Comparison of ENCODE assay signal across 8 mouse cellular contexts in the genomic region with DNA sequence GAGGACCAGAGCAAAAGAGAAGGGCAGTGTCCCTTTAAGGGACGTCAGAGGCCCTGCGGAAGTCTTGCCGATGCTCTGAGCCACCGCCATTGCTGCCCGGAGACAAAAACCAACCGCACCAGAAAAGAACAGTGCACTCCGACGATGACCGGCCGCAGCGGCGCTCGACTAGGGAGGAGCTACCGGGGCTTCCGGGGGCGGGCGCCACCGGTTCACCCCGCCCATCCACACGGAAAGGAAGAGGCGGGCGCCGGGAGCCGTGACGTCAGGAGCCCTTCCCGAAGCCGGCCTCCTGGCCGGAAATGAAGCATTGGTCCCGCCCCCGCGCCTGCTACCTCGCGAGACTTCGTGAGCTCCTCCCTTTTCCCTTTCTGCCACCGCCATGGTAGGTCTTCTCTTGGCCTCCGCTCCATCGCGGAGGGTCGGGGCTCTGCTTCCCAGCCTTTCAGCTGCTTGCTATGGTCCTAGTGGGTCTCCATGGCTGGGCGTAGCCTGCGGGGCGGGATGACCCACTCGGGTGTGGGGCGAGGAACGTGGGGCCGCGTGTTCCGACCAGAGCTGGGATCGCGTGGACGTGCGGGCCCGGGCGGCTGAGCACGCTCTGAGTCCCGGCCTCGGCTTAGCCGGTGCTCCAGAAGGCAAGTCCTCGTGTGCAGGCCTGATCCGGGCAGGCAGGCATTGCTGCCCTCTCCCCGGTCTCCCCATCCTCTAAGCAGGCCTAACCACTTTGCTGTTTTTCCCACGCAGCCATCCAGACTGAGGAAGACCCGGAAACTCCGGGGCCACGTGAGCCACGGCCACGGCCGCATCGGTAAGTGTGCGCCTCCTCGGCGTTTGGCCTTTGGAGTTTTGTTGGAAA. TPM values are rescaled to one million over a fixed set of nuclear protein-coding genes. Genes with fewer than 3 reads are reported as not detected.
DNase-seq lines count a peak whose midpoint lies in the region; ATAC-seq and TF ChIP-seq lines count a peak whose summit lies in the region.

A gene (plus strand): TSS at position 310 of the 859 bp plus-strand sequence.

- H3K4me1 ChIP-seq in forebrain, embryonic 10.5 days, result peaks cover 37% of the 10 kb centered on the region
- H3K4me1 ChIP-seq in heart, embryonic 15.5 days (replicated peaks), result peaks cover 23% of the 10 kb centered on the region
- peaks cover 17 to 19% of the 10 kb centered on the region in 2 experiments for H3K4me1 ChIP-seq in liver, embryonic 14.5 days (replicated peaks; ENCODE audit: control insufficient read depth in 2 of 2, insufficient read depth in 2 of 2, low read length in 1 of 2)
- peaks cover 6% of the 10 kb centered on the region; the same call in 1 of the 2 replicates for H3K4me1 ChIP-seq in neural tube, embryonic 11.5 days (ENCODE audit: control insufficient read depth, insufficient read depth, low read length)
- peaks cover 4% of the 10 kb centered on the region for H3K4me1 ChIP-seq in stomach, postnatal 0 days (replicated peaks; ENCODE audit: control insufficient read depth, insufficient read depth)

- ATAC-seq in heart, embryonic 15.5 days (replicated peaks; ENCODE audit: insufficient number of reproducible peaks, insufficient read depth, low FRiP score, low read depth), result peak; percentile 95
- peak; percentile 88 for ATAC-seq in liver, embryonic 14.5 days (ENCODE audit: insufficient read depth)
- ATAC-seq in neural tube, embryonic 11.5 days (ENCODE audit: insufficient read depth, low FRiP score, low TSS enrichment), result peak; percentile 94
- peak; percentile 96 for ATAC-seq in stomach, postnatal 0 days (ENCODE audit: low FRiP score, low TSS enrichment)

- peak within 1 kb of the TSS; percentile 99 for H3K9ac ChIP-seq in heart, embryonic 15.5 days
- peak within 1 kb of the TSS; percentile 99 for H3K9ac ChIP-seq in liver, embryonic 14.5 days (replicated peaks)
- peak within 1 kb of the TSS; percentile 99 for H3K9ac ChIP-seq in neural tube, embryonic 11.5 days (ENCODE audit: low read length)
- H3K9ac ChIP-seq in stomach, postnatal 0 days (ENCODE audit: low read length), result peak within 1 kb of the TSS; percentile 99

- DNase-seq in CD8-positive naive resting alpha-beta T cell, adult 2 months (ENCODE audit: low read depth in 2 of 2, low spot score in 2 of 2), result peak; percentile 97 to 99
- peak; percentile 94 for DNase-seq in c-Kit-positive CD71-negative TER-119-negative erythroid progenitor cells, embryonic 14.5 days (ENCODE audit: low read depth)
- peak; percentile 98 for DNase-seq in forebrain, embryonic 10.5 days (ENCODE audit: extremely low spot score, low spot score)
- DNase-seq in kidney, postnatal 25 days, result peak; percentile 98 to 99
- DNase-seq in liver, embryonic 14.5 days (ENCODE audit: low read depth in 3 of 3, low spot score in 3 of 3), result peak; percentile 95 to 96 (median 96)
- DNase-seq in neural tube, embryonic 11.5 days (ENCODE audit: low spot score), result peak; percentile 99
- peak; percentile 99 for DNase-seq in stomach, postnatal 0 days (ENCODE audit: low spot score)

- H3K27me3 ChIP-seq in forebrain, embryonic 10.5 days (ENCODE audit: poor library complexity, severe bottlenecking), result no peaks in the 10 kb centered on the region
- no peaks in the 10 kb centered on the region for H3K27me3 ChIP-seq in heart, embryonic 15.5 days
- no peaks in the 10 kb centered on the region for H3K27me3 ChIP-seq in liver, embryonic 14.5 days (ENCODE audit: control insufficient read depth, insufficient read depth, low read length)
- H3K27me3 ChIP-seq in neural tube, embryonic 11.5 days (ENCODE audit: control insufficient read depth, insufficient read depth, low read length), result no peaks in the 10 kb centered on the region
- H3K27me3 ChIP-seq in stomach, postnatal 0 days (ENCODE audit: control insufficient read depth, insufficient read depth, low read length), result no peaks in the 10 kb centered on the region

- peak within 1 kb of the TSS; percentile 98 for H3K27ac ChIP-seq in forebrain, embryonic 10.5 days
- H3K27ac ChIP-seq in heart, embryonic 15.5 days, result peak within 1 kb of the TSS; percentile 98
- H3K27ac ChIP-seq in liver, embryonic 14.5 days, result peak within 1 kb of the TSS; percentile 99
- peak within 1 kb of the TSS; percentile 90 for H3K27ac ChIP-seq in neural tube, embryonic 11.5 days (ENCODE audit: low read depth, low read length)
- peak within 1 kb of the TSS; percentile 96 for H3K27ac ChIP-seq in stomach, postnatal 0 days (replicated peaks)

- TF ChIP-seq CTCF in liver, embryonic 14.5 days (IDR thresholded peaks at IDR 0.05; ENCODE audit: low read depth), result peak; percentile 12; the same call in 1 of the 2 replicates
- peak; percentile 31 for TF ChIP-seq CTCF in stomach, postnatal 0 days (IDR thresholded peaks at IDR 0.05; ENCODE audit: low read depth)

- WGBS in forebrain, embryonic 10.5 days, result under 1% methylated on average over 72 of the region's 72 CpGs
- under 1% methylated on average over 69 of the region's 72 CpGs for WGBS in heart, embryonic 15.5 days
- WGBS in liver, embryonic 14.5 days (ENCODE audit: insufficient replicate concordance), result under 1% methylated on average over 71 of the region's 72 CpGs
- under 1% methylated on average over 70 of the region's 72 CpGs for WGBS in neural tube, embryonic 11.5 days
- WGBS in stomach, postnatal 0 days, result under 1% methylated on average over 58 of the region's 72 CpGs

- H3K4me2 ChIP-seq in heart, embryonic 15.5 days, result peak within 1 kb of the TSS; percentile 88
- H3K4me2 ChIP-seq in liver, embryonic 14.5 days (ENCODE audit: low read depth), result peak within 1 kb of the TSS; percentile 96
- H3K4me2 ChIP-seq in neural tube, embryonic 11.5 days (ENCODE audit: low read depth), result peak within 1 kb of the TSS; percentile 78
- peak within 1 kb of the TSS; percentile 79 for H3K4me2 ChIP-seq in stomach, postnatal 0 days (replicated peaks; ENCODE audit: low read depth)

- H3K36me3 ChIP-seq in forebrain, embryonic 10.5 days (replicated peaks), result peaks cover 44% of the 10 kb centered on the region
- peaks cover 30% of the 10 kb centered on the region for H3K36me3 ChIP-seq in heart, embryonic 15.5 days
- H3K36me3 ChIP-seq in liver, embryonic 14.5 days (replicated peaks; ENCODE audit: control insufficient read depth, insufficient read depth, low read depth), result peaks cover 39% of the 10 kb centered on the region
- H3K36me3 ChIP-seq in neural tube, embryonic 11.5 days (ENCODE audit: control insufficient read depth, insufficient read depth, low read length), result peaks cover 8% of the 10 kb centered on the region
- peaks cover 5% of the 10 kb centered on the region for H3K36me3 ChIP-seq in stomach, postnatal 0 days (ENCODE audit: control insufficient read depth, insufficient read depth, low read length)

- H3K9me3 ChIP-seq in forebrain, embryonic 10.5 days, result no peaks in the 10 kb centered on the region
- H3K9me3 ChIP-seq in heart, embryonic 15.5 days (replicated peaks), result no peaks in the 10 kb centered on the region
- H3K9me3 ChIP-seq in liver, embryonic 14.5 days (ENCODE audit: control insufficient read depth, low read length), result no peaks in the 10 kb centered on the region
- H3K9me3 ChIP-seq in neural tube, embryonic 11.5 days (ENCODE audit: control insufficient read depth, low read length), result no peaks in the 10 kb centered on the region
- H3K9me3 ChIP-seq in stomach, postnatal 0 days (ENCODE audit: control insufficient read depth, low read length), result no peaks in the 10 kb centered on the region

- H3K4me3 ChIP-seq in forebrain, embryonic 10.5 days, result peak within 1 kb of the TSS; percentile 98
- H3K4me3 ChIP-seq in heart, embryonic 15.5 days, result peak within 1 kb of the TSS; percentile 96
- peak within 1 kb of the TSS; percentile 90 to 95 for H3K4me3 ChIP-seq in liver, embryonic 14.5 days (ENCODE audit: insufficient read depth in 1 of 2, low read depth in 2 of 2, low read length in 2 of 2)
- H3K4me3 ChIP-seq in neural tube, embryonic 11.5 days (ENCODE audit: low read depth, low read length), result peak within 1 kb of the TSS; percentile 99
- peak within 1 kb of the TSS; percentile 97 for H3K4me3 ChIP-seq in stomach, postnatal 0 days (ENCODE audit: low read depth, low read length)

- TF ChIP-seq EP300 in liver, embryonic 14.5 days (IDR thresholded peaks at IDR 0.05; ENCODE audit: low read depth), result peak; percentile 59
- peak; percentile 96 for TF ChIP-seq EP300 in stomach, postnatal 0 days (optimal IDR thresholded peaks at IDR 0.05)

RNA-seq across cellular contexts. Expression of the gene that starts here (rescaled TPM):
- 133 and 134 TPM in 2 replicates for polyA plus RNA-seq in forebrain, embryonic 10.5 days (2016; fragmentation: Nextera tagmentation; extraction: Ambion mirVana)
- 70.7 and 72.1 TPM in 2 replicates for polyA plus RNA-seq in heart, embryonic 15.5 days (2015; fragmentation: Nextera tagmentation; extraction: Ambion mirVana)
- polyA plus RNA-seq in liver, embryonic 14.5 days (2012; rRNA removed), result 389 and 486 TPM in 2 replicates
- polyA plus RNA-seq in liver, embryonic 14.5 days (2014; fragmentation: Nextera tagmentation; extraction: Ambion mirVana), result 93.6 and 94.5 TPM in 2 replicates
- polyA plus RNA-seq in neural tube, embryonic 11.5 days (2014; fragmentation: Nextera tagmentation; extraction: Ambion mirVana), result 115 and 120 TPM in 2 replicates
- polyA plus RNA-seq in stomach, postnatal 0 days (2015; fragmentation: Nextera tagmentation; extraction: Ambion mirVana), result 122 and 123 TPM in 2 replicates

Comparison
In these comparisons a context has a peak if more than half of its experiments do, and no peak if none do; other contexts are left out.
1. Peak in every context shown above with its lines: DNase-seq, ATAC-seq, H3K4me3 ChIP-seq and H3K27ac ChIP-seq.